Comparison of ENCODE assay signal across 8 mouse cellular contexts in the genomic region with DNA sequence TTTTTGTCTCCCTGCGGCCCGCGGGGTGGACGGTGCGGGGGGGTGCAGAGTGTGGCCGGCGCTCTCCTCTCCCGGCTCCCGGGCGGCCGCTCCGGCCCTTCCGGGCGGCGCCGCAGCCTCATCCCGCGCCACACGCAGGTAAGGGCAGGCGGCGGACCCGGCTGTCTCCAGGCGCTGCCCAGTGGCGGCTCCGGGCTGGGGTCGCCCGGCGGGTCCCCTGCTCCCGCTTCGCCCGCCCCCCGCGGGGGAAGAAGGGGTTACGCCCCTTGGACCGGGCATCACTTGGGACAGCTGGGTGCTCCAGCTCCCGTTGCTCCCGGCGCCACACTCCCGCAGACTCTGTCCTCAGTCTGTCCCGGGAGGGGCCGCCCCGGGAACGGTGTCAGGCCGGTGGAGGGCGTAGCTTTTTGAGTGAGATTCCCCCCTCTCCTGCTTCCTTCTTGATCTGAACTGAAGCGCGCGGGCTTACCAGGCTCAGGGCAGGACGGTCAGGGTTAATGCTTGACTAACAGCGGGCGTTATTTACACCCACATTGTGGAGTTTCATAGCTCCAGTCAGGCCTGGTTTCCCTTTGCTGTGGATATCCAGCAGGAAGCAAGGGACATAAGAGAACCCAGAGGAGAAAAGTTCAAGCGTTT. TPM values are rescaled to one million over a fixed set of nuclear protein-coding genes. Genes with fewer than 3 reads are reported as not detected.
DNase-seq lines count a peak whose midpoint lies in the region; ATAC-seq lines count a peak whose summit lies in the region.

No protein-coding gene starts in this region.

- peak overlapping the region; percentile 89 for H3K9ac ChIP-seq in embryonic facial prominence, embryonic 14.5 days (ENCODE audit: low read depth, low read length)
- peak overlapping the region; percentile 89 for H3K9ac ChIP-seq in liver, embryonic 15.5 days
- H3K9ac ChIP-seq in neural tube, embryonic 14.5 days (replicated peaks; ENCODE audit: low read depth, low read length): peak overlapping the region; percentile 81

- no peaks in the 10 kb centered on the region for H3K9me3 ChIP-seq in embryonic facial prominence, embryonic 14.5 days (ENCODE audit: control insufficient read depth, low read length)
- no peaks in the 10 kb centered on the region for H3K9me3 ChIP-seq in heart, embryonic 10.5 days
- no peaks in the 10 kb centered on the region for H3K9me3 ChIP-seq in liver, embryonic 15.5 days (replicated peaks)
- no peaks in the 10 kb centered on the region for H3K9me3 ChIP-seq in neural tube, embryonic 14.5 days (ENCODE audit: control insufficient read depth, low read length)

- peak overlapping the region; percentile 96 for H3K4me3 ChIP-seq in embryonic facial prominence, embryonic 14.5 days (ENCODE audit: low read depth, low read length)
- peak overlapping the region; percentile 99 for H3K4me3 ChIP-seq in heart, embryonic 10.5 days
- peak overlapping the region; percentile 97 for H3K4me3 ChIP-seq in liver, embryonic 15.5 days (replicated peaks)
- peak overlapping the region; percentile 96 for H3K4me3 ChIP-seq in neural tube, embryonic 14.5 days (ENCODE audit: low read depth, low read length)

- peak overlapping the region; percentile 89 for H3K4me2 ChIP-seq in embryonic facial prominence, embryonic 14.5 days (ENCODE audit: low read depth, low read length)
- H3K4me2 ChIP-seq in liver, embryonic 15.5 days: peak overlapping the region; percentile 95
- H3K4me2 ChIP-seq in neural tube, embryonic 14.5 days (ENCODE audit: low read depth, low read length): peak overlapping the region; percentile 85

- WGBS in embryonic facial prominence, embryonic 14.5 days: 0% methylated on average over 8 of the region's 52 CpGs
- WGBS in heart, embryonic 10.5 days: under 1% methylated on average over 32 of the region's 52 CpGs
- WGBS in liver, embryonic 15.5 days (ENCODE audit: insufficient replicate concordance): under 1% methylated on average over 52 of the region's 52 CpGs
- under 1% methylated on average over 44 of the region's 52 CpGs for WGBS in neural tube, embryonic 14.5 days

- H3K4me1 ChIP-seq in embryonic facial prominence, embryonic 14.5 days (ENCODE audit: control insufficient read depth, insufficient read depth, low read length): peaks cover 17% of the 10 kb centered on the region
- peaks cover 44% of the 10 kb centered on the region for H3K4me1 ChIP-seq in heart, embryonic 10.5 days
- peaks cover 49% of the 10 kb centered on the region for H3K4me1 ChIP-seq in liver, embryonic 15.5 days (replicated peaks)
- H3K4me1 ChIP-seq in neural tube, embryonic 14.5 days (ENCODE audit: control insufficient read depth, insufficient read depth, low read length): peaks cover 13% of the 10 kb centered on the region

- ATAC-seq in activated CD4-positive, CD25-positive, alpha-beta regulatory T cell, adult 4 months: peak; percentile 34
- peak; percentile 84 for ATAC-seq in embryonic facial prominence, embryonic 14.5 days (ENCODE audit: low read depth)
- peak; percentile 73 for ATAC-seq in liver, embryonic 15.5 days (ENCODE audit: insufficient read depth)
- peak; percentile 87 for ATAC-seq in neural tube, embryonic 14.5 days (ENCODE audit: low read depth)

- DNase-seq in A20 (ENCODE audit: low read depth, low spot score): peak; percentile 64
- peak; percentile 51 for DNase-seq in embryonic facial prominence, embryonic 14.5 days (ENCODE audit: low spot score)
- peak; percentile 82 for DNase-seq in heart, embryonic 10.5 days (ENCODE audit: low spot score)
- peak; percentile 82 for DNase-seq in kidney, adult 9 months
- peak; percentile 23 for DNase-seq in thymus, postnatal 0 days (ENCODE audit: low spot score)

- no peaks in the 10 kb centered on the region for H3K36me3 ChIP-seq in embryonic facial prominence, embryonic 14.5 days (ENCODE audit: control insufficient read depth, insufficient read depth, low read length)
- H3K36me3 ChIP-seq in heart, embryonic 10.5 days: no peaks in the 10 kb centered on the region
- H3K36me3 ChIP-seq in liver, embryonic 15.5 days (replicated peaks): 0 out of 2 replicates have a peak, but pooled peaks cover 4% of the 10 kb centered on the region
- no peaks in the 10 kb centered on the region for H3K36me3 ChIP-seq in neural tube, embryonic 14.5 days (ENCODE audit: control insufficient read depth, insufficient read depth, low read length)

- H3K27me3 ChIP-seq in embryonic facial prominence, embryonic 14.5 days (replicated peaks; ENCODE audit: control insufficient read depth, insufficient read depth, low read length): no peaks in the 10 kb centered on the region
- H3K27me3 ChIP-seq in heart, embryonic 10.5 days (ENCODE audit: insufficient read depth, poor library complexity, severe bottlenecking): no peaks in the 10 kb centered on the region
- no peaks in the 10 kb centered on the region for H3K27me3 ChIP-seq in liver, embryonic 15.5 days
- no peaks in the 10 kb centered on the region for H3K27me3 ChIP-seq in neural tube, embryonic 14.5 days (ENCODE audit: control insufficient read depth, insufficient read depth, low read length)

- peak overlapping the region; percentile 70 for H3K27ac ChIP-seq in embryonic facial prominence, embryonic 14.5 days (replicated peaks; ENCODE audit: low read depth, low read length)
- H3K27ac ChIP-seq in heart, embryonic 10.5 days: peak overlapping the region; percentile 97
- peak overlapping the region; percentile 88 for H3K27ac ChIP-seq in liver, embryonic 15.5 days (replicated peaks)
- H3K27ac ChIP-seq in neural tube, embryonic 14.5 days (ENCODE audit: low read depth, low read length): peak overlapping the region; percentile 73

RNA-seq across cellular contexts. Expression of a gene that starts 1.0 kb away (rescaled TPM):
- polyA plus RNA-seq in activated CD4-positive, CD25-positive, alpha-beta regulatory T cell, adult 4 months (2017; shearing (Covaris generic)): 10 to 100 TPM in 1 of 2 experiments, 1 to 10 TPM in 1; 8.3 to 12.2 TPM
- polyA plus RNA-seq in embryonic facial prominence, embryonic 14.5 days (2014; fragmentation: Nextera tagmentation; extraction: Ambion mirVana): 39.2 and 40.4 TPM in 2 replicates
- polyA plus RNA-seq in heart, embryonic 10.5 days (2016; fragmentation: Nextera tagmentation; extraction: Ambion mirVana): 50.9 and 51.3 TPM in 2 replicates
- 17.7 and 17.9 TPM in 2 replicates for polyA plus RNA-seq in liver, embryonic 15.5 days (2015; fragmentation: Nextera tagmentation; extraction: Ambion mirVana)
- polyA plus RNA-seq in neural tube, embryonic 14.5 days (2014; fragmentation: Nextera tagmentation; extraction: Ambion mirVana): 42.5 and 51.8 TPM in 2 replicates
- 24.8 and 26.6 TPM in 2 replicates for polyA plus RNA-seq in thymus, postnatal 0 days (2015; fragmentation: Nextera tagmentation; extraction: Ambion mirVana)

Comparison
In these comparisons a context has a peak if more than half of its experiments do, and no peak if none do; other contexts are left out.
1. Peak in every context shown above with its lines: DNase-seq, ATAC-seq, H3K4me3 ChIP-seq and H3K27ac ChIP-seq.
2. DNase-seq: peak in every context shown above with its lines; median percentile 82 in heart, embryonic 10.5 days; 82 in kidney, adult 9 months; 64 in A20; 51 in embryonic facial prominence, embryonic 14.5 days; 23 in thymus, postnatal 0 days.
3. ATAC-seq: peak in every context shown above with its lines; median percentile 87 in neural tube, embryonic 14.5 days; 84 in embryonic facial prominence, embryonic 14.5 days; 73 in liver, embryonic 15.5 days; 34 in activated CD4-positive, CD25-positive, alpha-beta regulatory T cell, adult 4 months.